Mouse (Mus musculus) frontal cortex, adult 2 months (tissue): ENCODE results near the gene Gnai1. TPM values are rescaled to one million over a fixed set of nuclear protein-coding genes. Genes with fewer than 3 reads are reported as not detected.

Source experiments
- DNase-seq, 2 experiments: peaks; one replicate each; pipeline ENCODE4 v3.0.0; 2022; ENCODE audit warnings: low spot score in 1 of 2; ENCODE audit errors: extremely low spot score in 1 of 2
- polyA plus RNA-seq: library from polyadenylated mRNA; depleted of rRNA; stranded (reverse); fragments of >200 nt; gene quantifications from 2 replicates; pipeline ENCODE4 v1.2.3, GENCODE M21; 2012

Gene Gnai1
- polyA plus RNA-seq, 1 experiment, result 143 TPM

DNA sequence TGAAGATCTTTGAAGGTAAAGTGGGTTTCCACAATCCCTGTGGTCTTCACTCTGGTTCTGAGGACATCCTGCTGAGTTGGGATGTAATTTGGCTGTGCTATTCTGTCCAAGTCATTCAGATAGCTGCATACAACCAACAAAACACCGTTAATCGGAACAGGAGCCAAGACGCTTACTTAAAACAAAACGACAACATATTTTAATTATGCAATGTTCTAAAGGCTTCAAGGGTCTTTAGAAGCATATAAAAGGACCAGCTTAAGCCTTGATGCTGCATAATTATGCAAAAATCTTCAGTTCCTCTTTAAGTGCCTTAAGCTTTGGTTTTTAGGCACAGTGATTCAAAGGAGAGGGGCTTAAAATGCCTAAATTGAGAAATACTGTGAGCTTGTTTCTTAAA lies 70.6 kb downstream of the Gnai1 start:
- DNase-seq, result no peak

DNA sequence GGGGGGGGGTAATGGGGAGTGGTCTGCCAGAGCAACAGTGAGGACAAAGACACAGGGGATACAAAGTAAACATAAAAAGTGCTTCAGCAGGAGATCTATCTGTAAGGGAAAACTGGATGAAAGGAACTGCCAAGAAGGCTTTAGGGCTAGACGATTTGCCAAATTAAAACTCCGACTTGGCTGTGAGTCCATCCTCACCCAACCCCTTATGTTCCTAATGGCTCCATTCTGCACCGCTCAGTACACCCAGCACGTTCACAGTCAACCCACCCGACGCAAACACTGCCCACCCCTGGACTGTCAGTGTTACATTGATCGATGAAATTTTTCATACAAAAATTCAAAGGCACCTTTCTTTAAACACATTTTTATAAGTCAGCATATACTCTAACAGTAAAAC lies 71.5 kb downstream of the Gnai1 start:
- no peak for DNase-seq

- DNase-seq, result no peak
These were observed 72.1 kb downstream of the Gnai1 start for GRCm38 (mm10) chr5:18288079-18288478.

GRCm38 (mm10) chr5:18282095-18282494 lies 78.1 kb downstream of the Gnai1 start:
- peak in 1 of 2 experiments; percentile 33 for DNase-seq

DNA sequence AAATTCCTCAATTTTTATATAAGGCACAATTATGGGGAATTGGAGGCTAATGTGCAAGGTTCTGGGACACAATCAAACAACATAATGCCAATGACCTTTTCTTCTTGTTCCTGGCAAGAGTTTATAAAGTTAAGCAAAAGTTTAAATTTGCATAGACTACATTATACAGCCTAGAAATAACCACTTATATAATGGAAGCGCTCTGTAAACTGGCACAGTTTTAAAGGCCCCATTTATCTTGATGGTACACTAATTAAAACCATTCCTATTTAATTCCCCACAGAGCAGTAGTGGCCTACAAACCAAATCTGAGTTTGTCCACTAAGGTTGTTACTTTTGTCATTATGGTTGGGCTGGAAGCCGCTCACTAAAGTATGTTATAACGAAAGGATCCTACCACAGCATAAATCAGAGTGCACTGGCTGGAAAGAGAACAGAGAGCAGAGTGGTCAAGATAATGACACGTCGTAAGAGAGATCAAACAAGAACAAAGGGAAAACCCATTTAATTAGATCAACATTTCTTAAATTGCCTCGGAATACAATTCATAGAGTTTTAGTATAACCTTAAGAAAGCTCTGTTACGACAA lies 85.7 kb downstream of the Gnai1 start:
- DNase-seq, result no peak

DNA sequence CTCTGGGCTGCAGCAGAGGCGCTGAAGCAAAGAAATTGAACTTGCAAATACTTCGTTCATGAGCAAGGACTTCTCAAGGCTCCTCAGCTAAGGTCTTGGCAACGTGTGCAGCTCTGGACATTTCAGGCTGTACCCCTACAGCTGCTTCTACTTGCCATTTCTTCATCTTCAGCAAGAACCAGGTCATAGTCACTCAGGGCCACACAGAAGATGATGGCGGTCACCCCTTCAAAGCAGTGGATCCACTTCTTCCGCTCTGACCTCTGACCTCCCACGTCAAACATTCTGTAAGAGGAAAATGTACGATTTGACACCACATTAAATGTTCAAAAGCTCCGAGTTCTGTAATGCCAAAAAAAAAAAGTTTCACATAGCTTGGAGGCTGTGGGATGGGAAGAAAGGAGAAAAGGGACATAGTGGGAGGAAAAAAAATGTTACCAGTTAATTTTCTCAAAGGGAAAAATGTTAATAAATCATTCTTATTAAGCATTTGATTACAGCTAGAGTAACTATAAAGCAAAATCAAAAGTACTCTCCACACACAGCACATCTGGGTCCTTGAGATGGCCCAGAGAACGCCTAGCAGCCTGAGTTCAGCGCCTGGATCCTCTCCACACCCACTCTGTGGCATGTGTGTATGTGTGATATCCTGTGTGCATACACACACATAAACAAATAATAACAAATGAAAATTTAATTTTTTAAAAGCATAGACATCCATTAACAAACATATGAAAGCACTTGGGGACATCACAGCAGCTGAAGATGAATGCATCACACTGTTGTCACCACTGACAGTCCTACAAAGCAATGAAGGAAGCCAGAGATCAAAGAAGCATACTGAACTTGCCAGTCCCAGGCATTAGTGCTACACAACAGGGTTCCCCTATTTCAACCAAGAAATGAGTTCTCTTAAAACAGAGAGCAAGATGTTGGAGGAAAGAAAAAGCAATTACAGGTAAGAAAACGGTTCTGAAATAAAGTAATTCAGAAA lies 86.6 kb downstream of the Gnai1 start:
- no peak for DNase-seq

DNA sequence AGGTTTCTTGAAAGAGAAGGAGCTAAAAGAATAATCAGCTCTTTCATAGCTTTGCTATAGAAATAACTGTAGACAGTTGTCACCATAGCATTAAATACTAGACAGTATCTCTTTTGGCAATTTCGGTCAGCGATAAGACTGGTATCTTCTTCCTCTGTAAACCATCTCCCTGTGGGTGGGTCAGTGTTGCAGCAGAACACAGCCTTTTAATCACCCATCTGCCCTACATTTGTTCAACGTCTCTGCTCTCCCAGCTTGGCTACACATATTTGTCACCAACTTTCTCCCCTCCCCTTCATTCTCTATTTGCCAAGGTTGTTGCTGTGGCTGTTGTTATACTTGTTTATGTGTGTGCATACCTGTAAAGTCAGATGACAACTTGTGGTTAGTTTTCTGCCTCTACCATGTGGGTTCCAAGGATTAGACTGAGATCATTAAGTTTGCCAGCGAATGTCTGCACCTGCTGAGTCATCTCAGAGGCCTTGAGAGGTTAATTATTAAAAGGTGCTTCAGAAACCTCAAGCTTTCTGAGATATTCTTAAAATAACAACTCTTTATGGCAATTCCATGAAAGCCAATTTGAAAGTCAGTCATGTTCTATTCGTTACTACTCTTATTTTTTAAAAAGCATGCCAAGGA lies 109.7 kb downstream of the Gnai1 start:
- DNase-seq, result no peak

DNA sequence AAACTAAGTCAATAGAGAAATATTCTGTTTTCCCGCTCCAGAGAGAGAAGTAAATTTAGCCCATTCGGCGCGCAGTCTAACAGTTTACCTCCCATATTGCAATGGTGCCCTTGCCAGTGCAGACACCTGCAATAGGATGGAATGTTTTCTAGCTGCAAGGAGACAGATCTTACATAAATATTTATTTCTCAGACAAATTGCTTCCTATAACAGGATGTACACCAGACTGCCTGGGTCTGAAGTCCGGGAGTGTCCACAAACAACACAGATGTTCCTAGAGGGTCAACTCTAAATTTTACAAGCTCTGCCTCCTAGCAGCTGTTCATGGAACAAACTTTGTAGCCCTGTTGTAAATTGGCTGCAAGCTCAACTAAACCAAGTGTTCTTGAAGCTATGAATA lies 111.0 kb downstream of the Gnai1 start:
- DNase-seq, result no peak

- DNase-seq, result no peak
These were observed 130.8 kb downstream of the Gnai1 start for GRCm38 (mm10) chr5:18229396-18229795.

DNA sequence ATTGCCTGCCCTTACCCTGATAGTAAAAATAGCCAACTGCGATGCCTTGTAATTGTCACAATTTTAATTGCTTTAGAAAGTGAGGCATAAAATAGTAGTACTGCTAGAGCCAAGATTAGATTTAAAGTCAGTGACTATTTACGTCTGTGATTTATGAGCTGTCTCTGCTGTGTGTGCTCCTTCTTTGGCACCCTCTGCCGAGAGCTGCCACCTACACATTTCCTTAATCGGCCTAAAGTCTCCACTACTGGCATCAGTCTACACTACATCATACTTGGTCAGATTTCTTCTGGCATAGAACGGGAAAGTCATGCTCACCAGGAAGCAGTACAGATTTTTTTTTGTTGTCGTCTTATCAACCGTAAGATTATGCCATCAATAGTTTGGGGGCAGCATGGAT lies 131.3 kb downstream of the Gnai1 start:
- DNase-seq, result peak; percentile 59 to 65

DNA sequence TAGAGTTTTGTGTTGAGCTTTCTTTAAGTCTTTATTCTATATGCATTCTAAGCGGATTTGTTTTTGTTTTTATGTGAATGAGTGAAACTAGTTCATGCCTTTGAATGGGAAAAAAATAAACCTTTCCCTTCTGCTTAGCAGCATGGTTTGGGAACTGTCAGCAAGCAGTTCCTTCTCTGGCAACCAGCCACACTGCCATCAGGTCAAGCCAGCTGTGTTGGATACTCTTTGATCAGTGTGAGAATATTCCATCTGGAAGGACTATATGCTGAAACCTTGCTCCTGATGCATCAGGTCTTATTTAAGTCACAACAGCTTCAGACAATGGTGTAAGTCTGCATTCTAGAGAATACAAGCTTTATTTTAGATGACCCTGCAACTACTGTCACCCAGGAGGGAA lies 139.3 kb downstream of the Gnai1 start:
- no peak for DNase-seq

- no peak for DNase-seq
These were observed 141.9 kb downstream of the Gnai1 start for GRCm38 (mm10) chr5:18218292-18218691.

DNA sequence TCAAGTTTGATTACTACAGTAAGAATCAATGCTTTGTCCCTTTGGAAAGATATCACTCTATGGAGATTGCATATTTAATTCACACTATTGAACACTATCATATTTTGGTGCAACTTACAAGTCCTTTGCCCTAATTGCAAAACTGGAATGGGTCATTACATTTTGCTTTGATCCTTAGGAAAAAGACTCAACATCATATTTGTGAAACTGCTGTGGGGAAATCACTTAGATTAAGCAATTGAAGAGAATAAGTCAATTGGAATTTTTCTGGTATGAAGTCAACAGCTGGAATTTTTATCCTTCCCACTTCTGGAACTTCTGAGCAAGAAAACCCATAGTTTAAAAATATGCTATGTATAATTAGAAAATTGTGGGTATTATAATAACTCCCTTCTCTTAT lies 142.3 kb downstream of the Gnai1 start:
- DNase-seq, result no peak
